Mouse (Mus musculus) lung, embryonic 14.5 days (tissue): ENCODE data around the gene Itpk1. TPM values are rescaled to one million over a fixed set of nuclear protein-coding genes. Genes with fewer than 3 reads are reported as not detected.

Experiments
- ATAC-seq: fragments of 200-750 bp; cut with Nextera tagmentation; 2 replicates; pipeline ENCODE4 v1.8.0; 2017; ENCODE audit warnings: mild to moderate bottlenecking, moderate TSS enrichment, moderate library complexity; ENCODE audit not compliant: insufficient read depth
- DNase-seq: peaks from one replicate; pipeline ENCODE4 v3.0.0-alpha.2; 2015
- H3K27ac ChIP-seq: fragments of 300-500 bp; sonication (generic); 2 replicates; pipeline ENCODE4 v1.5.1; 2014; ENCODE audit warnings: low read depth, mild to moderate bottlenecking, moderate library complexity
- H3K27me3 ChIP-seq: fragments of 300-500 bp; sonication (generic); 2 replicates; pipeline ENCODE4 v1.6.1; 2014; ENCODE audit warnings: low read length, control low read depth; ENCODE audit not compliant: insufficient read depth
- H3K36me3 ChIP-seq: fragments of 300-500 bp; sonication (generic); 2 replicates; pipeline ENCODE4 v1.6.1; 2014; ENCODE audit warnings: control low read depth; ENCODE audit not compliant: insufficient read depth
- H3K4me1 ChIP-seq: fragments of 300-500 bp; sonication (generic); 2 replicates; pipeline ENCODE4 v1.6.1; 2014; ENCODE audit warnings: antibody characterized with exemption, control low read depth; ENCODE audit not compliant: insufficient read depth
- H3K4me2 ChIP-seq: fragments of 300-500 bp; sonication (generic); 2 replicates; pipeline ENCODE4 v1.6.1; 2014; ENCODE audit warnings: mild to moderate bottlenecking
- H3K4me3 ChIP-seq: fragments of 300-500 bp; sonication (generic); 2 replicates; pipeline ENCODE4 v1.5.1; 2014; ENCODE audit warnings: low read depth, low read length
- H3K9ac ChIP-seq: fragments of 300-500 bp; sonication (generic); 2 replicates; pipeline ENCODE4 v1.6.1; 2014
- H3K9me3 ChIP-seq: fragments of 300-500 bp; sonication (generic); 2 replicates; pipeline ENCODE4 v1.6.1; 2016; ENCODE audit warnings: low read depth, low read length, control low read depth
- CTCF ChIP-seq: IDR thresholded peaks from 2 replicates; pipeline ENCODE4 v1.5.1; 2016; ENCODE audit warnings: antibody characterized with exemption, low read depth
- WGBS: fragments of 180-500 bp; shearing (Covaris S2); extraction: QIAGEN DNeasy Blood & Tissue Kit; methylation state at CpG from one replicate; pipeline ENCODE4 v1.1.7; 2014; 5-methylcytosine and 5-hydroxymethylcytosine counted together
- polyA plus RNA-seq: library from polyadenylated mRNA; unstranded; fragments of >200 nt; fragmentation: Nextera tagmentation; extraction: Ambion mirVana; gene quantifications from 2 replicates; pipeline ENCODE4 v1.2.1, GENCODE M21; 2014

Itpk1 gene
- polyA plus RNA-seq, 1 experiment from 2014 or later, result 8.4 TPM

GRCm38 (mm10) chr12:102703441-102703840 is 1.3 kb downstream of the Itpk1 start:
- peaks cover 7% of the 10 kb centered on the region for H3K4me1 ChIP-seq
- H3K4me2 ChIP-seq, result peak overlapping the region; percentile 95
- H3K4me3 ChIP-seq, result peak overlapping the region; percentile 74; the same call in 1 of the 2 replicates
- H3K36me3 ChIP-seq, result no peaks in the 10 kb centered on the region
- no peaks in the 10 kb centered on the region for H3K27me3 ChIP-seq
- DNase-seq (no peak), ATAC-seq (no peak)
- H3K27ac ChIP-seq, result no peak overlapping the region
- WGBS, result 49% methylated on average over 6 of the region's 6 CpGs
- TF ChIP-seq CTCF, result no peak
- no peaks in the 10 kb centered on the region for H3K9me3 ChIP-seq
- H3K9ac ChIP-seq, result peak overlapping the region; percentile 18; the same call in 1 of the 2 replicates

- no peaks in the 10 kb centered on the region for H3K27me3 ChIP-seq
- H3K9me3 ChIP-seq, result no peaks in the 10 kb centered on the region
- no peaks in the 10 kb centered on the region for H3K36me3 ChIP-seq
- peak; percentile 46 for TF ChIP-seq CTCF
- DNase-seq (peak; percentile 72), ATAC-seq (no peak)
- H3K4me3 ChIP-seq, result peak overlapping the region; percentile 74
- peak overlapping the region; percentile 54; the same call in 1 of the 2 replicates for H3K27ac ChIP-seq
- H3K4me1 ChIP-seq, result peaks cover 7% of the 10 kb centered on the region
- WGBS, result 4% methylated on average over 4 of the region's 4 CpGs
- H3K4me2 ChIP-seq, result peak overlapping the region; percentile 95
- peak overlapping the region; percentile 18; the same call in 1 of the 2 replicates for H3K9ac ChIP-seq
Measured at GRCm38 (mm10) chr12:102703111-102703412, 1.7 kb downstream of the Itpk1 start.

- Histone ChIP-seq H3K27ac (peak overlapping the region; percentile 54; the same call in 1 of the 2 replicates), H3K4me1 (peaks cover 7% of the 10 kb centered on the region), H3K4me3 (peak overlapping the region; percentile 74), H3K36me3 (no peaks in the 10 kb centered on the region), H3K27me3 (no peaks in the 10 kb centered on the region), H3K9me3 (no peaks in the 10 kb centered on the region), H3K9ac (peak overlapping the region; percentile 18; the same call in 1 of the 2 replicates), H3K4me2 (peak overlapping the region; percentile 95)
- ATAC-seq, result no peak
- TF ChIP-seq CTCF, result peak; percentile 70
- 6% methylated on average over 15 of the region's 15 CpGs for WGBS
- peak; percentile 95 for DNase-seq
Measured at GRCm38 (mm10) chr12:102702356-102703110, 2.2 kb downstream of the Itpk1 start.

DNA sequence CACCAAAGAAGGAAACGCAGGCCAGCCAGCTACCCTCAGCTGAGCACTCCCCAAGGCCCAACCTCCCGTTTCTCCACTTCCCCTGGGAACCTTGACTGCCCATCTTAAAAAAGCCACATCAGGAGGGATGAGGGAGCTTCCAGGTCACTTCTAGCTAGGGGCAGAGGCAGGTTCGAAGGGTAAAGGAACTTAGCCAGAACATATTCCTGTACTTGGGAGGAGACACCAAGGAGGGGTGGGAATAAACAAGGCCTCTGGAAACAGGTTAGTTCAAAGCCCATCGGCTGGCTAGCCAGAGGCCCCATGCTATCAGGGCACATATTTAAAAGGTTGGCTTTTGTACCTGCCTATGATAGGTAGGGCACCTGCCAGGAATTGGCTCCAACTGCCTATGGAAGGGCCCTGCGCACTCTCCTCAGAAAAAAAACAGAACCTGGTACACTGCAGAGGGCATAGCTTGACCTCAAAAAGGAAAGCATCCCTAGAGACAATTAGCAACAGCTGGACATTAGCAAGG is 3.0 kb downstream of the Itpk1 start:
- DNase-seq (no peak), ATAC-seq (no peak)
- Histone ChIP-seq H3K9ac (no peak overlapping the region), H3K36me3 (no peaks in the 10 kb centered on the region), H3K4me2 (no peak overlapping the region), H3K4me3 (no peak overlapping the region), H3K4me1 (peaks cover 7% of the 10 kb centered on the region), H3K27me3 (no peaks in the 10 kb centered on the region), H3K9me3 (no peaks in the 10 kb centered on the region), H3K27ac (no peak overlapping the region)
- TF ChIP-seq CTCF, result no peak
- WGBS, result 80% methylated on average over 5 of the region's 5 CpGs

- no peak for DNase-seq
- no peaks in the 10 kb centered on the region for H3K9me3 ChIP-seq
- H3K27ac ChIP-seq, result no peak overlapping the region
- TF ChIP-seq CTCF, result no peak
- no peak overlapping the region for H3K4me2 ChIP-seq
- 51% methylated on average over 12 of the region's 12 CpGs for WGBS
- H3K9ac ChIP-seq, result no peak overlapping the region
- no peaks in the 10 kb centered on the region for H3K27me3 ChIP-seq
- no peaks in the 10 kb centered on the region for H3K36me3 ChIP-seq
- peaks cover 5% of the 10 kb centered on the region for H3K4me1 ChIP-seq
- H3K4me3 ChIP-seq, result no peak overlapping the region
- ATAC-seq, result no peak
Measured at GRCm38 (mm10) chr12:102700453-102700852, 4.3 kb downstream of the Itpk1 start.

DNA sequence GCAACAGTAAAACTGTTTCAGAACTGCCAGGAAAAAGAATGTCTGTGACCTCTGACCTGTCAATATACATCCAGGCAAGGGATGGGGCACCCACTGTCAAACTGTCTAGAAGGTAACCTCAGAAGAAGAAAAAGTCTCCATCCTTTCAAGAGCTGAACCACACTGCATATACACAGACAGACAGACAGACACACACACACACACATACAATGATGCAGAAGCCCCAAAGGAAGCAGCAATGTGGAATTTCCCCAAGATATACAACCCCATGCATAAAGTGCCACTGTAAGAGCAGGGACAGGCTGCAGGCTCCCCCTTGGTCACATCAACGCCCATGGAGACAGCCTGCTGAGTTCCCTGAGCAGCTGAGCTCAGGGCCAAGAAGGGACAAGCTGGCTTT is 5.6 kb downstream of the Itpk1 start:
- Histone ChIP-seq H3K9ac (no peak overlapping the region), H3K4me2 (no peak overlapping the region), H3K27ac (no peak overlapping the region), H3K4me3 (no peak overlapping the region), H3K27me3 (no peaks in the 10 kb centered on the region), H3K4me1 (peaks cover 4% of the 10 kb centered on the region), H3K9me3 (no peaks in the 10 kb centered on the region), H3K36me3 (no peaks in the 10 kb centered on the region)
- ATAC-seq (no peak), DNase-seq (no peak)
- no peak for TF ChIP-seq CTCF
- WGBS, result 12% methylated on average over 1 of the region's 1 CpGs

DNA sequence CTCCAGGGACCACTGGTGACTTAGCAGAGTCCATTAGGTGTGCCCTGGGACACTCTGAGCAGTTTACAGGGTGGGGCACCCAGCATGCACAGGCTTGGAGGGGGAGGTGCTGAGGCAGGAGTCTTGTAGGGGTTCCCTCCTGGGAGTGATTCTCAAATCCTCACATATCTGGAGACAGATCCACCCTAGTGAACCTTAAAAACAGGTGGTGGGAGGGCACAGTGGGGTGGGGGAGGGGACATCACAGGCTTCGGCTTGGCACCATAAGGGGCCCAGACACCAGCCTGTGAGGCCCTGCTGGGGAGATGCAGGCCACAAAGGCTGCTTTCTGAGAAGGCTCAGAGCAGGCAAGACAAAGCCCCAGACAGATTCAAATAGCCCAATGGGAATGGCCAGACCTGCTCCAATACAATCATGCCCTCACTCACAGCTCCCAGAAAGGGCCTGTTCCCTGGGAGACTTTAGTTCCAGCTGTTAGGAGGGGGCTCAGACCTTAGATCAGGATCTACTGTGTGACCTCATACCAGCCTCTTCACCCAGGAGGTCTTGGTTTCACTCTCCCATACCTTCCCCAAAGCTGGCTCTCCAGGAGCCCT is 6.5 kb downstream of the Itpk1 start:
- no peak for TF ChIP-seq CTCF
- Histone ChIP-seq H3K36me3 (no peaks in the 10 kb centered on the region), H3K4me1 (no peaks in the 10 kb centered on the region), H3K27me3 (no peaks in the 10 kb centered on the region), H3K27ac (no peak overlapping the region), H3K9ac (no peak overlapping the region), H3K4me2 (no peak overlapping the region), H3K4me3 (no peak overlapping the region), H3K9me3 (no peaks in the 10 kb centered on the region)
- DNase-seq, result no peak
- ATAC-seq, result no peak
- WGBS, result 60% methylated on average over 1 of the region's 1 CpGs
